Comparison of ENCODE assay signal across 18 mouse cellular contexts in genomic region chr4:88117942-88118341, GRCm38 (mm10).
"Had no signal": no experiment of that assay in that cellular context is flagged by ENCODE, and none has a peak within 500 bp of the region (broad histone marks: within the 10 kb centered on the region; RNA-seq: fewer than 3 reads in every experiment).

No protein-coding gene starts in this region.

- H3K36me3 ChIP-seq: kidney, embryonic 15.5 days; limb, embryonic 13.5 days; liver, embryonic 13.5 days; lung, embryonic 15.5 days; midbrain, embryonic 12.5 days; neural tube, embryonic 13.5 days had no signal

- H3K9me3 ChIP-seq: kidney, embryonic 15.5 days; limb, embryonic 13.5 days; liver, embryonic 13.5 days; lung, embryonic 15.5 days; megakaryocyte, embryonic 14.5 days; midbrain, embryonic 12.5 days; neural tube, embryonic 13.5 days had no signal

- ATAC-seq: intestine, embryonic 16.5 days; midbrain, embryonic 16.5 days had no signal

- H3K4me3 ChIP-seq: kidney, embryonic 15.5 days; limb, embryonic 13.5 days; liver, embryonic 13.5 days; lung, embryonic 15.5 days; megakaryocyte, embryonic 14.5 days; midbrain, embryonic 12.5 days; neural tube, embryonic 13.5 days had no signal

- H3K4me1 ChIP-seq: kidney, embryonic 15.5 days; lung, embryonic 15.5 days; midbrain, embryonic 12.5 days; neural tube, embryonic 13.5 days had no signal

- H3K27ac ChIP-seq: kidney, embryonic 15.5 days; limb, embryonic 13.5 days; liver, embryonic 13.5 days; lung, embryonic 15.5 days; macrophage; midbrain, embryonic 12.5 days; neural tube, embryonic 13.5 days had no signal

- DNase-seq: kidney, adult 2 months; kidney, postnatal 14 days; left cerebral cortex, postnatal 4 days; lung, postnatal 14 days; right cerebral cortex, postnatal 25 days; spleen, adult 18-20 months; thymus, adult 18-20 months; thymus, postnatal 14 days had no signal

- H3K27me3 ChIP-seq: kidney, embryonic 15.5 days; limb, embryonic 13.5 days; liver, embryonic 13.5 days; lung, embryonic 15.5 days; megakaryocyte, embryonic 14.5 days; midbrain, embryonic 12.5 days; neural tube, embryonic 13.5 days had no signal
